Mouse (Mus musculus) ES-E14 (cell line): Measurements from ENCODE around the gene Rtf1. TPM values are rescaled to one million over a fixed set of nuclear protein-coding genes. Genes with fewer than 3 reads are reported as not detected.

Experiments
- DNase-seq: peaks from one replicate; pipeline ENCODE4 v3.0.0-alpha.2; 2013; ENCODE audit warnings: low read depth, low spot score
- H3K27ac ChIP-seq: 2 replicates; pipeline ENCODE4 v1.5.1; 2012; ENCODE audit warnings: low read depth, mild to moderate bottlenecking, low read length, moderate library complexity, mixed read lengths; ENCODE audit not compliant: poor library complexity, insufficient read depth, severe bottlenecking
- H3K36me3 ChIP-seq: 2 replicates; pipeline ENCODE4 v1.6.1; 2012; ENCODE audit warnings: mild to moderate bottlenecking, low read length, moderate library complexity, mixed read lengths; ENCODE audit not compliant: control insufficient read depth, poor library complexity, insufficient read depth, severe bottlenecking
- H3K4me1 ChIP-seq, 2 experiments: fragments of 150-350 bp in 1 of 2; sonication (generic) in 1 of 2; 2 replicates each; pipeline ENCODE4 v1.6.1; 2012; ENCODE audit warnings: low read length in 2 of 2, mild to moderate bottlenecking in 1 of 2, mixed read lengths in 1 of 2; ENCODE audit not compliant: control insufficient read depth in 2 of 2, insufficient read depth in 2 of 2, poor library complexity in 1 of 2
- H3K4me3 ChIP-seq, 2 experiments: fragments of 150-350 bp in 1 of 2; sonication (generic) in 1 of 2; 2 replicates each; pipeline ENCODE4 v1.5.1; 2012; ENCODE audit warnings: low read length in 2 of 2, low read depth in 1 of 2, mild to moderate bottlenecking in 1 of 2, mixed read lengths in 1 of 2; ENCODE audit not compliant: insufficient read depth in 1 of 2, poor library complexity in 1 of 2, severe bottlenecking in 1 of 2
- H3K9ac ChIP-seq: 2 replicates; pipeline ENCODE4 v1.6.1; 2012; ENCODE audit warnings: low read depth, mild to moderate bottlenecking, low read length, mixed read lengths; ENCODE audit not compliant: poor library complexity, insufficient read depth, severe bottlenecking
- H3K9me3 ChIP-seq: fragments of 150-350 bp; sonication (generic); 2 replicates; pipeline ENCODE4 v1.6.1; 2012; ENCODE audit warnings: low read depth, mild to moderate bottlenecking, low read length; ENCODE audit not compliant: control insufficient read depth, insufficient read depth
- CHD2 ChIP-seq: IDR thresholded peaks from 2 replicates; pipeline ENCODE4 v1.6.1; 2014; ENCODE audit warnings: mild to moderate bottlenecking, low read depth, low read length, inconsistent platforms
- HCFC1 ChIP-seq: IDR thresholded peaks from 2 replicates; pipeline ENCODE4 v1.6.1; 2012; ENCODE audit warnings: low read length, inconsistent platforms, borderline replicate concordance; ENCODE audit not compliant: insufficient read depth
- MAFK ChIP-seq: IDR thresholded peaks from 2 replicates; pipeline ENCODE4 v1.6.1; 2014; ENCODE audit warnings: mild to moderate bottlenecking, low read depth, low read length, inconsistent platforms; ENCODE audit not compliant: insufficient read depth
- ZC3H11A ChIP-seq: IDR thresholded peaks from 2 replicates; pipeline ENCODE4 v1.6.1; 2012; ENCODE audit warnings: low read depth, mild to moderate bottlenecking, inconsistent platforms, low read length, borderline replicate concordance
- ZNF384 ChIP-seq: IDR thresholded peaks from 2 replicates; pipeline ENCODE4 v1.6.1; 2012; ENCODE audit warnings: low read depth, low read length, inconsistent platforms
- in situ Hi-C, 2 experiments: fragments of 600-800 bp; cut with MboI; formaldehyde crosslinking; loops; one replicate each; pipeline ENCODE4 v1.15.1; 2025; ENCODE audit warnings: low sequenced_read_pairs in 2 of 2, inconsistent platforms in 1 of 2; ENCODE audit not compliant: unreplicated experiment in 2 of 2
- total RNA-seq: library from RNA; depleted of rRNA; stranded (reverse); fragments of 300-350 nt; gene quantifications from 2 replicates; pipeline ENCODE4 v1.2.3, GENCODE M21; 2012

Rtf1 gene
- total RNA-seq, 1 experiment = 12.1 TPM

- TF ChIP-seq ZNF384 (no peak), ZC3H11A (no peak), MAFK (no peak), CHD2 (no peak)
- Histone ChIP-seq H3K27ac (no peak overlapping the region), H3K36me3 (peaks cover 8% of the 10 kb centered on the region), H3K9ac (no peak overlapping the region), H3K4me3 (no peak overlapping the region), H3K9me3 (peaks cover 7% of the 10 kb centered on the region; the same call in 1 of the 2 replicates), H3K4me1 (no peaks in the 10 kb centered on the region)
- DNase-seq = no peak
- in situ Hi-C loops = no loop called here
Measured at GRCm38 (mm10) chr2:119683706-119684105, 8.8 kb downstream of the Rtf1 start.

- in situ Hi-C loops = no loop called here
- DNase-seq = no peak
- H3K36me3 ChIP-seq = peaks cover 6% of the 10 kb centered on the region; the same call in 1 of the 2 replicates
Measured at GRCm38 (mm10) chr2:119692003-119692701, 17.3 kb downstream of the Rtf1 start.

GRCm38 (mm10) chr2:119694826-119695225 lies 20.0 kb downstream of the Rtf1 start:
- DNase-seq = no peak
- in situ Hi-C loops = no loop called here
- Histone ChIP-seq H3K9me3 (no peaks in the 10 kb centered on the region), H3K4me1 (no peaks in the 10 kb centered on the region), H3K4me3 (no peak overlapping the region), H3K27ac (no peak overlapping the region), H3K9ac (no peak overlapping the region), H3K36me3 (peaks cover 2% of the 10 kb centered on the region; the same call in 1 of the 2 replicates)
- TF ChIP-seq MAFK (no peak), CHD2 (no peak), HCFC1 (no peak), ZNF384 (no peak), ZC3H11A (no peak)

More at GRCm38 (mm10) chr2:119692003-119692701, 17.3 kb downstream of the Rtf1 start:
- H3K9ac ChIP-seq = no peak overlapping the region
- no peaks in the 10 kb centered on the region for H3K4me1 ChIP-seq
- no peak for TF ChIP-seq ZNF384
- TF ChIP-seq MAFK = no peak
- TF ChIP-seq HCFC1 = no peak
- no peak for TF ChIP-seq ZC3H11A
- TF ChIP-seq CHD2 = no peak
- peaks cover 4% of the 10 kb centered on the region; the same call in 1 of the 2 replicates for H3K9me3 ChIP-seq
- no peak overlapping the region for H3K27ac ChIP-seq
- no peak overlapping the region for H3K4me3 ChIP-seq

DNA sequence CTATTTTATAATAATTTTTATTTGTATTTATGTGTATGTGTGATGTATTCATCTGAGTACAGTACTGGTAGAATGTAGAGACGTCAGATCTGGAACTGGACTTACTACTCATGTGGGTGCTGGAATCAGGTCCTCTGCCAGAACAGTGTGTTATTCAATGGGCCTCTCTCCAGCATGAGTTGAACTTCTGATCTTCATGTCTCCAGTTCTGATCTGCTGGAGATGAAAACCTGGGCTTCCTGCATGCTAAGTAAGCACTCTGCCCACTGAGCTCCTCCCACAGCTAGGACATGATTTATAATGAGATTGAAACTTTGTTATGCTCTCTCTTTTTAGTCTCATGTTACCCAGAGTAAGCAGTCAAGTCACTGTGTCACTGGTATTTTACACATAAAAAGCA lies 21.2 kb downstream of the Rtf1 start:
- H3K4me3 ChIP-seq = no peak overlapping the region
- TF ChIP-seq CHD2 (no peak), HCFC1 (no peak), MAFK (no peak), ZNF384 (no peak), ZC3H11A (no peak)
- no peak for DNase-seq
- H3K9me3 ChIP-seq = no peaks in the 10 kb centered on the region
- H3K27ac ChIP-seq = no peak overlapping the region
- in situ Hi-C loops = no loop called here
- H3K4me1 ChIP-seq = no peaks in the 10 kb centered on the region
- H3K36me3 ChIP-seq = peaks cover 2% of the 10 kb centered on the region; the same call in 1 of the 2 replicates
- H3K9ac ChIP-seq = no peak overlapping the region
